Mouse (Mus musculus): ENCODE data around the gene Lrrc38. TPM values are rescaled to one million over a fixed set of nuclear protein-coding genes. Genes with fewer than 3 reads are reported as not detected.
A peak's percentile ranks its signal among the peaks of the same experiment; 100 is the strongest.

Gene Lrrc38
- polyA plus RNA-seq, 1 experiment from 2014 or later, result 0.23 TPM

GRCm38 (mm10) chr4:143313299-143313698, 36.3 kb upstream of the Lrrc38 start:
- ATAC-seq (replicated peaks; ENCODE audit: insufficient number of reproducible peaks, low FRiP score, low TSS enrichment), result no peak
- WGBS (ENCODE audit: insufficient replicate concordance), result 74% methylated on average over 6 of the region's 6 CpGs
- Histone ChIP-seq H3K4me1 (ENCODE audit: control insufficient read depth, insufficient read depth, low read length) (no peaks in the 10 kb centered on the region), H3K9ac (ENCODE audit: low read depth, low read length) (no peak overlapping the region), H3K36me3 (ENCODE audit: control insufficient read depth, insufficient read depth, low read length) (no peaks in the 10 kb centered on the region), H3K9me3 (replicated peaks; ENCODE audit: control insufficient read depth, low read length) (no peaks in the 10 kb centered on the region), H3K4me2 (no peak overlapping the region), H3K27me3 (ENCODE audit: control insufficient read depth, insufficient read depth, low read length) (no peaks in the 10 kb centered on the region), H3K27ac (ENCODE audit: low read depth, low read length) (no peak overlapping the region), H3K4me3 (ENCODE audit: low read depth, low read length) (no peak overlapping the region)

- H3K27ac ChIP-seq (ENCODE audit: low read depth, low read length), result no peak overlapping the region
- ATAC-seq (replicated peaks; ENCODE audit: insufficient number of reproducible peaks, low FRiP score, low TSS enrichment), result no peak
- H3K9ac ChIP-seq (ENCODE audit: low read depth, low read length), result no peak overlapping the region
- no peaks in the 10 kb centered on the region for H3K9me3 ChIP-seq (replicated peaks; ENCODE audit: control insufficient read depth, low read length)
- no peaks in the 10 kb centered on the region for H3K36me3 ChIP-seq (ENCODE audit: control insufficient read depth, insufficient read depth, low read length)
- no peaks in the 10 kb centered on the region for H3K4me1 ChIP-seq (ENCODE audit: control insufficient read depth, insufficient read depth, low read length)
- WGBS (ENCODE audit: insufficient replicate concordance), result 22% methylated on average over 9 of the region's 11 CpGs
- no peaks in the 10 kb centered on the region for H3K27me3 ChIP-seq (ENCODE audit: control insufficient read depth, insufficient read depth, low read length)
- H3K4me2 ChIP-seq, result peak overlapping the region; percentile 74
- H3K4me3 ChIP-seq (ENCODE audit: low read depth, low read length), result no peak overlapping the region
Observed at GRCm38 (mm10) chr4:143324176-143324924, 25.2 kb upstream of the Lrrc38 start.

GRCm38 (mm10) chr4:143324925-143325624, 24.5 kb upstream of the Lrrc38 start:
- Histone ChIP-seq H3K4me1 (ENCODE audit: control insufficient read depth, insufficient read depth, low read length) (no peaks in the 10 kb centered on the region), H3K4me2 (peak overlapping the region; percentile 74), H3K27ac (ENCODE audit: low read depth, low read length) (no peak overlapping the region), H3K9ac (ENCODE audit: low read depth, low read length) (0 out of 2 replicates have a peak overlapping the region, but pooled peaks have one; percentile 39), H3K9me3 (replicated peaks; ENCODE audit: control insufficient read depth, low read length) (no peaks in the 10 kb centered on the region), H3K27me3 (ENCODE audit: control insufficient read depth, insufficient read depth, low read length) (no peaks in the 10 kb centered on the region), H3K4me3 (ENCODE audit: low read depth, low read length) (peak overlapping the region; percentile 42), H3K36me3 (ENCODE audit: control insufficient read depth, insufficient read depth, low read length) (no peaks in the 10 kb centered on the region)
- 28% methylated on average over 15 of the region's 15 CpGs for WGBS (ENCODE audit: insufficient replicate concordance)
- no peak for ATAC-seq (replicated peaks; ENCODE audit: insufficient number of reproducible peaks, low FRiP score, low TSS enrichment)

GRCm38 (mm10) chr4:143325625-143325941, 24.0 kb upstream of the Lrrc38 start:
- Histone ChIP-seq H3K36me3 (ENCODE audit: control insufficient read depth, insufficient read depth, low read length) (no peaks in the 10 kb centered on the region), H3K4me2 (peak overlapping the region; percentile 74), H3K27me3 (ENCODE audit: control insufficient read depth, insufficient read depth, low read length) (no peaks in the 10 kb centered on the region), H3K27ac (ENCODE audit: low read depth, low read length) (no peak overlapping the region), H3K4me1 (ENCODE audit: control insufficient read depth, insufficient read depth, low read length) (no peaks in the 10 kb centered on the region), H3K9ac (ENCODE audit: low read depth, low read length) (no peak overlapping the region), H3K9me3 (replicated peaks; ENCODE audit: control insufficient read depth, low read length) (no peaks in the 10 kb centered on the region), H3K4me3 (ENCODE audit: low read depth, low read length) (peak overlapping the region; percentile 42)
- no peak; the same call in 1 of the 2 replicates for ATAC-seq (replicated peaks; ENCODE audit: insufficient number of reproducible peaks, low FRiP score, low TSS enrichment)
- 1% methylated on average over 10 of the region's 10 CpGs for WGBS (ENCODE audit: insufficient replicate concordance)

- WGBS (ENCODE audit: insufficient replicate concordance), result 17% methylated on average over 9 of the region's 9 CpGs
- ATAC-seq (replicated peaks; ENCODE audit: insufficient number of reproducible peaks, low FRiP score, low TSS enrichment), result no peak
- H3K4me1 ChIP-seq (ENCODE audit: control insufficient read depth, insufficient read depth, low read length), result no peaks in the 10 kb centered on the region
- H3K4me2 ChIP-seq, result no peak overlapping the region
- H3K27me3 ChIP-seq (ENCODE audit: control insufficient read depth, insufficient read depth, low read length), result no peaks in the 10 kb centered on the region
- H3K9me3 ChIP-seq (replicated peaks; ENCODE audit: control insufficient read depth, low read length), result no peaks in the 10 kb centered on the region
- H3K36me3 ChIP-seq (ENCODE audit: control insufficient read depth, insufficient read depth, low read length), result no peaks in the 10 kb centered on the region
- H3K27ac ChIP-seq (ENCODE audit: low read depth, low read length), result no peak overlapping the region
- H3K4me3 ChIP-seq (ENCODE audit: low read depth, low read length), result no peak overlapping the region
- H3K9ac ChIP-seq (ENCODE audit: low read depth, low read length), result no peak overlapping the region
Observed at GRCm38 (mm10) chr4:143330566-143330965, 19.0 kb upstream of the Lrrc38 start.

- no peaks in the 10 kb centered on the region for H3K27me3 ChIP-seq (ENCODE audit: control insufficient read depth, insufficient read depth, low read length)
- H3K9ac ChIP-seq (ENCODE audit: low read depth, low read length), result no peak overlapping the region
- H3K27ac ChIP-seq (ENCODE audit: low read depth, low read length), result no peak overlapping the region
- WGBS (ENCODE audit: insufficient replicate concordance), result 70% methylated on average over 1 of the region's 1 CpGs
- no peak overlapping the region for H3K4me2 ChIP-seq
- no peak overlapping the region for H3K4me3 ChIP-seq (ENCODE audit: low read depth, low read length)
- H3K4me1 ChIP-seq (ENCODE audit: control insufficient read depth, insufficient read depth, low read length), result no peaks in the 10 kb centered on the region
- no peaks in the 10 kb centered on the region for H3K36me3 ChIP-seq (ENCODE audit: control insufficient read depth, insufficient read depth, low read length)
- no peak for ATAC-seq (replicated peaks; ENCODE audit: insufficient number of reproducible peaks, low FRiP score, low TSS enrichment)
- H3K9me3 ChIP-seq (replicated peaks; ENCODE audit: control insufficient read depth, low read length), result no peaks in the 10 kb centered on the region
Observed at GRCm38 (mm10) chr4:143331787-143332186, 17.8 kb upstream of the Lrrc38 start.

GRCm38 (mm10) chr4:143334145-143334544, 15.4 kb upstream of the Lrrc38 start:
- 45% methylated on average over 5 of the region's 5 CpGs for WGBS (ENCODE audit: insufficient replicate concordance)
- ATAC-seq (replicated peaks; ENCODE audit: insufficient number of reproducible peaks, low FRiP score, low TSS enrichment), result no peak
- H3K4me2 ChIP-seq, result no peak overlapping the region
- H3K9ac ChIP-seq (ENCODE audit: low read depth, low read length), result no peak overlapping the region
- no peak overlapping the region for H3K4me3 ChIP-seq (ENCODE audit: low read depth, low read length)
- no peaks in the 10 kb centered on the region for H3K9me3 ChIP-seq (replicated peaks; ENCODE audit: control insufficient read depth, low read length)
- H3K27me3 ChIP-seq (ENCODE audit: control insufficient read depth, insufficient read depth, low read length), result no peaks in the 10 kb centered on the region
- H3K36me3 ChIP-seq (ENCODE audit: control insufficient read depth, insufficient read depth, low read length), result no peaks in the 10 kb centered on the region
- H3K27ac ChIP-seq (ENCODE audit: low read depth, low read length), result no peak overlapping the region
- no peaks in the 10 kb centered on the region for H3K4me1 ChIP-seq (ENCODE audit: control insufficient read depth, insufficient read depth, low read length)

- Histone ChIP-seq H3K27ac (ENCODE audit: low read depth, low read length) (no peak overlapping the region), H3K4me2 (no peak overlapping the region; the same call in 1 of the 2 replicates), H3K4me3 (ENCODE audit: low read depth, low read length) (no peak overlapping the region), H3K4me1 (ENCODE audit: control insufficient read depth, insufficient read depth, low read length) (no peaks in the 10 kb centered on the region), H3K9me3 (replicated peaks; ENCODE audit: control insufficient read depth, low read length) (no peaks in the 10 kb centered on the region), H3K27me3 (ENCODE audit: control insufficient read depth, insufficient read depth, low read length) (no peaks in the 10 kb centered on the region), H3K9ac (ENCODE audit: low read depth, low read length) (no peak overlapping the region), H3K36me3 (ENCODE audit: control insufficient read depth, insufficient read depth, low read length) (no peaks in the 10 kb centered on the region)
- ATAC-seq (replicated peaks; ENCODE audit: insufficient number of reproducible peaks, low FRiP score, low TSS enrichment), result peak; percentile 29; the same call in 1 of the 2 replicates
- 69% methylated on average over 17 of the region's 17 CpGs for WGBS (ENCODE audit: insufficient replicate concordance)
Observed at GRCm38 (mm10) chr4:143334995-143335394, 14.6 kb upstream of the Lrrc38 start.
